Mouse (Mus musculus): ENCODE data around the gene Mrps6.

GRCm38 (mm10) chr16:92127666-92128065, 69.6 kb downstream of the Mrps6 start:
- no peak for TF ChIP-seq CTCF (IDR thresholded peaks at IDR 0.05; ENCODE audit: control insufficient read depth, insufficient read depth, insufficient read length)
- no peak for TF ChIP-seq CEBPB (IDR thresholded peaks at IDR 0.05; ENCODE audit: low read depth)
- TF ChIP-seq USF1 (IDR thresholded peaks at IDR 0.05; ENCODE audit: low read depth): no peak
